Mouse (Mus musculus): ENCODE results near the gene Slc6a16.
A peak's percentile ranks its signal among the peaks of the same experiment; 100 is the strongest.

Slc6a16 gene

GRCm38 (mm10) chr7:45313495-45313894, 72.6 kb downstream of the Slc6a16 start:
- DNase-seq, result no peak

- no peak for DNase-seq
These were observed 74.4 kb downstream of the Slc6a16 start for GRCm38 (mm10) chr7:45315182-45315701.

- DNase-seq, result peak in 1 of 2 experiments; percentile 34
These were observed 75.7 kb downstream of the Slc6a16 start for GRCm38 (mm10) chr7:45316536-45316935.

GRCm38 (mm10) chr7:45322245-45322644, 81.4 kb downstream of the Slc6a16 start:
- no peak for DNase-seq

Measured in lung, adult 18-20 months (tissue).